Mouse (Mus musculus) kidney, postnatal 0 days (tissue): ENCODE results near the gene Arhgef17. TPM values are rescaled to one million over a fixed set of nuclear protein-coding genes. Genes with fewer than 3 reads are reported as not detected.

ENCODE experiments used
- ATAC-seq: fragments of 200-750 bp; cut with Nextera tagmentation; replicated peaks from 2 replicates; pipeline ENCODE4 v1.8.0; 2017; ENCODE audit warnings: low read depth, moderate number of reproducible peaks, moderate TSS enrichment, moderate library complexity; ENCODE audit not compliant: low FRiP score
- DNase-seq: peaks from one replicate; pipeline ENCODE4 v3.0.0-alpha.2; 2016; ENCODE audit warnings: low spot score
- H3K27ac ChIP-seq: fragments of 300-500 bp; sonication (generic); 2 replicates; pipeline ENCODE4 v1.5.1; 2014; ENCODE audit warnings: mild to moderate bottlenecking
- H3K27me3 ChIP-seq: fragments of 300-500 bp; sonication (generic); 2 replicates; pipeline ENCODE4 v1.6.1; 2014; ENCODE audit warnings: low read length, mixed read lengths; ENCODE audit not compliant: insufficient read depth
- H3K36me3 ChIP-seq: fragments of 300-500 bp; sonication (generic); 2 replicates; pipeline ENCODE4 v1.6.1; 2014; ENCODE audit warnings: low read length, mixed read lengths; ENCODE audit not compliant: insufficient read depth
- H3K4me1 ChIP-seq: fragments of 300-500 bp; sonication (generic); replicated peaks from 2 replicates; pipeline ENCODE4 v1.6.1; 2014; ENCODE audit warnings: antibody characterized with exemption, low read length, mixed read lengths; ENCODE audit not compliant: insufficient read depth
- H3K4me2 ChIP-seq: fragments of 300-500 bp; sonication (generic); 2 replicates; pipeline ENCODE4 v1.6.1; 2014; ENCODE audit warnings: mild to moderate bottlenecking, low read length, moderate library complexity, mixed read lengths
- H3K4me3 ChIP-seq: fragments of 300-500 bp; sonication (generic); replicated peaks from 2 replicates; pipeline ENCODE4 v1.5.1; 2014; ENCODE audit warnings: low read depth, low read length
- H3K9ac ChIP-seq: fragments of 300-500 bp; sonication (generic); 2 replicates; pipeline ENCODE4 v1.6.1; 2014; ENCODE audit warnings: low read depth, low read length
- H3K9me3 ChIP-seq: fragments of 300-500 bp; sonication (generic); replicated peaks from 2 replicates; pipeline ENCODE4 v1.6.1; 2016; ENCODE audit warnings: low read length, inconsistent platforms, mixed read lengths
- CTCF ChIP-seq: IDR thresholded peaks from 2 replicates; pipeline ENCODE4 v1.5.1; 2016; ENCODE audit warnings: antibody characterized with exemption, low read depth, mild to moderate bottlenecking, moderate library complexity
- WGBS: fragments of 180-500 bp; shearing (Covaris S2); extraction: QIAGEN DNeasy Blood & Tissue Kit; methylation state at CpG from one replicate; pipeline ENCODE4 v1.1.7; 2014; 5-methylcytosine and 5-hydroxymethylcytosine counted together
- polyA plus RNA-seq: library from polyadenylated mRNA; unstranded; fragments of >200 nt; fragmentation: Nextera tagmentation; extraction: Ambion mirVana; gene quantifications from 2 replicates; pipeline ENCODE4 v1.2.1, GENCODE M21; 2015

Gene Arhgef17
- polyA plus RNA-seq, 1 experiment from 2014 or later = 7.8 TPM

- DNase-seq (peak; percentile 75), ATAC-seq (peak; percentile 37; the same call in 1 of the 2 replicates)
- 11% methylated on average over 2 of the region's 2 CpGs for WGBS
Observed at GRCm38 (mm10) chr7:100919809-100920107, 12.1 kb downstream of the Arhgef17 start.

GRCm38 (mm10) chr7:100919006-100919808, 12.7 kb downstream of the Arhgef17 start:
- peak overlapping the region; percentile 86 for H3K27ac ChIP-seq
- H3K27me3 ChIP-seq = no peaks in the 10 kb centered on the region
- DNase-seq (no peak), ATAC-seq (peak; percentile 23; the same call in 1 of the 2 replicates)
- no peak overlapping the region for H3K4me3 ChIP-seq
- H3K36me3 ChIP-seq = peaks cover 17% of the 10 kb centered on the region
- 0 out of 2 replicates have a peak overlapping the region, but pooled peaks have one; percentile 24 for H3K9ac ChIP-seq
- H3K4me2 ChIP-seq = peak overlapping the region; percentile 29
- peaks cover 71% of the 10 kb centered on the region for H3K4me1 ChIP-seq
- no peak for TF ChIP-seq CTCF
- 27% methylated on average over 7 of the region's 7 CpGs for WGBS
- no peaks in the 10 kb centered on the region for H3K9me3 ChIP-seq

More at GRCm38 (mm10) chr7:100919809-100920107, 12.1 kb downstream of the Arhgef17 start:
- TF ChIP-seq CTCF = no peak
- H3K4me2 ChIP-seq = peak overlapping the region; percentile 29; the same call in 1 of the 2 replicates
- H3K4me3 ChIP-seq = no peak overlapping the region
- peak overlapping the region; percentile 86 for H3K27ac ChIP-seq
- H3K4me1 ChIP-seq = peaks cover 77% of the 10 kb centered on the region
- peaks cover 17% of the 10 kb centered on the region for H3K36me3 ChIP-seq
- no peaks in the 10 kb centered on the region for H3K27me3 ChIP-seq
- 0 out of 2 replicates have a peak overlapping the region, but pooled peaks have one; percentile 3 for H3K9ac ChIP-seq
- H3K9me3 ChIP-seq = no peaks in the 10 kb centered on the region

- Histone ChIP-seq H3K27ac (peak overlapping the region; percentile 86; the same call in 1 of the 2 replicates), H3K9me3 (no peaks in the 10 kb centered on the region), H3K9ac (peak overlapping the region; percentile 24; the same call in 1 of the 2 replicates), H3K4me2 (peak overlapping the region; percentile 25), H3K4me3 (no peak overlapping the region), H3K36me3 (peaks cover 16% of the 10 kb centered on the region), H3K4me1 (peaks cover 65% of the 10 kb centered on the region), H3K27me3 (no peaks in the 10 kb centered on the region)
- ATAC-seq (no peak), DNase-seq (peak; percentile 78)
- WGBS = 14% methylated on average over 9 of the region's 9 CpGs
- no peak for TF ChIP-seq CTCF
Observed at GRCm38 (mm10) chr7:100918176-100918575, 13.7 kb downstream of the Arhgef17 start.

- no peak for ATAC-seq
- no peak for DNase-seq
- Histone ChIP-seq H3K27ac (peak overlapping the region; percentile 86; the same call in 1 of the 2 replicates), H3K9me3 (no peaks in the 10 kb centered on the region), H3K9ac (peak overlapping the region; percentile 43; the same call in 1 of the 2 replicates), H3K27me3 (no peaks in the 10 kb centered on the region), H3K36me3 (peaks cover 14% of the 10 kb centered on the region), H3K4me2 (peak overlapping the region; percentile 25), H3K4me3 (no peak overlapping the region), H3K4me1 (peaks cover 61% of the 10 kb centered on the region)
- WGBS = 34% methylated on average over 6 of the region's 6 CpGs
- TF ChIP-seq CTCF = no peak
Observed at GRCm38 (mm10) chr7:100917751-100918150, 14.2 kb downstream of the Arhgef17 start.

- H3K4me2 ChIP-seq = no peak overlapping the region
- no peak overlapping the region for H3K4me3 ChIP-seq
- no peaks in the 10 kb centered on the region for H3K27me3 ChIP-seq
- H3K36me3 ChIP-seq = peaks cover 14% of the 10 kb centered on the region
- TF ChIP-seq CTCF = no peak
- DNase-seq (no peak), ATAC-seq (no peak)
- H3K9me3 ChIP-seq = no peaks in the 10 kb centered on the region
- peaks cover 65% of the 10 kb centered on the region for H3K4me1 ChIP-seq
- peak overlapping the region; percentile 42 for H3K27ac ChIP-seq
- WGBS = 60% methylated on average over 6 of the region's 6 CpGs
- H3K9ac ChIP-seq = 0 out of 2 replicates have a peak overlapping the region, but pooled peaks have one; percentile 13
Observed at GRCm38 (mm10) chr7:100916526-100916925, 15.4 kb downstream of the Arhgef17 start.

- no peak overlapping the region for H3K4me3 ChIP-seq
- H3K27me3 ChIP-seq = no peaks in the 10 kb centered on the region
- H3K36me3 ChIP-seq = peaks cover 14% of the 10 kb centered on the region
- no peak overlapping the region for H3K4me2 ChIP-seq
- WGBS = 79% methylated on average over 5 of the region's 5 CpGs
- peaks cover 70% of the 10 kb centered on the region for H3K4me1 ChIP-seq
- no peak overlapping the region for H3K27ac ChIP-seq
- H3K9me3 ChIP-seq = no peaks in the 10 kb centered on the region
- ATAC-seq (no peak), DNase-seq (no peak)
- H3K9ac ChIP-seq = no peak overlapping the region
- no peak for TF ChIP-seq CTCF
Observed at GRCm38 (mm10) chr7:100915204-100915603, 16.7 kb downstream of the Arhgef17 start.
